Mouse (Mus musculus): ENCODE measurements around the gene Tmem229b. TPM values are rescaled to one million over a fixed set of nuclear protein-coding genes. Genes with fewer than 3 reads are reported as not detected.

The Tmem229b gene
- polyA plus RNA-seq, 1 experiment = 1.4 TPM

GRCm38 (mm10) chr12:79002978-79003377 is 4.4 kb downstream of the Tmem229b start:
- Histone ChIP-seq H3K4me3 (ENCODE audit: low read depth, low read length) (no peak overlapping the region), H3K27me3 (ENCODE audit: control insufficient read depth, insufficient read depth, low read length, poor library complexity, severe bottlenecking) (no peaks in the 10 kb centered on the region), H3K36me3 (ENCODE audit: control insufficient read depth, insufficient read depth, low read length, poor library complexity, severe bottlenecking) (no peaks in the 10 kb centered on the region), H3K9ac (ENCODE audit: low read depth, poor library complexity, severe bottlenecking) (no peak overlapping the region), H3K27ac (ENCODE audit: insufficient read depth, low read length) (no peak overlapping the region), H3K4me1 (ENCODE audit: control insufficient read depth, insufficient read depth, low read length) (peaks cover under 1% of the 10 kb centered on the region), H3K9me3 (replicated peaks; ENCODE audit: control insufficient read depth, insufficient read depth, low read length, poor library complexity, severe bottlenecking) (no peaks in the 10 kb centered on the region)
- TF ChIP-seq EP300 (IDR thresholded peaks at IDR 0.05; ENCODE audit: insufficient read depth, low read depth, low read length) = no peak
- TF ChIP-seq CTCF (IDR thresholded peaks at IDR 0.05; ENCODE audit: low read depth, low read length) = no peak
- no peak for TF ChIP-seq POLR2A (IDR thresholded peaks at IDR 0.05; ENCODE audit: insufficient read depth, low read length)

DNA sequence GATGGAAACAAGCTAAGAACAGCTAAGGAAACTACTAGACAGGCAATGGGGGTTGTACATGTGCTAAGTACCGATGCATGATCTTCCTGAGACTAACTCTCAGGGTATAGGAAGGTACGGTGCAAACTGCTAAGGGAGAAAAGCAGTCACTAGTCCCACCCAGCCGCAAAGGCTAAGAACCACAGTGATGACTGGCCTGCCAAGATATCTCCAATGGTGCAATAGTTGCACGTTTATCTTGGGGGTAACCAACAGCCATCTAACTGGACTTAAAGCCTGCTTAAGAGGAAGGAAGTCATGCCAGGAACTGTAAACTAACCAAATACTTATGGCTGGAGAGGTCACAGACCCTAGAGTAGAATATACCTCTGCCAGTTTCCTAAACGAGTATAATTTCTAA is 5.0 kb downstream of the Tmem229b start:
- Histone ChIP-seq H3K4me1 (ENCODE audit: control insufficient read depth, insufficient read depth, low read length) (peaks cover 5% of the 10 kb centered on the region), H3K9ac (ENCODE audit: low read depth, poor library complexity, severe bottlenecking) (no peak overlapping the region), H3K27me3 (ENCODE audit: control insufficient read depth, insufficient read depth, low read length, poor library complexity, severe bottlenecking) (no peaks in the 10 kb centered on the region), H3K4me3 (ENCODE audit: low read depth, low read length) (no peak overlapping the region), H3K36me3 (ENCODE audit: control insufficient read depth, insufficient read depth, low read length, poor library complexity, severe bottlenecking) (no peaks in the 10 kb centered on the region), H3K27ac (ENCODE audit: insufficient read depth, low read length) (no peak overlapping the region), H3K9me3 (replicated peaks; ENCODE audit: control insufficient read depth, insufficient read depth, low read length, poor library complexity, severe bottlenecking) (no peaks in the 10 kb centered on the region)
- TF ChIP-seq CTCF (IDR thresholded peaks at IDR 0.05; ENCODE audit: low read depth, low read length) (no peak), POLR2A (IDR thresholded peaks at IDR 0.05; ENCODE audit: insufficient read depth, low read length) (no peak), EP300 (IDR thresholded peaks at IDR 0.05; ENCODE audit: insufficient read depth, low read depth, low read length) (no peak)

DNA sequence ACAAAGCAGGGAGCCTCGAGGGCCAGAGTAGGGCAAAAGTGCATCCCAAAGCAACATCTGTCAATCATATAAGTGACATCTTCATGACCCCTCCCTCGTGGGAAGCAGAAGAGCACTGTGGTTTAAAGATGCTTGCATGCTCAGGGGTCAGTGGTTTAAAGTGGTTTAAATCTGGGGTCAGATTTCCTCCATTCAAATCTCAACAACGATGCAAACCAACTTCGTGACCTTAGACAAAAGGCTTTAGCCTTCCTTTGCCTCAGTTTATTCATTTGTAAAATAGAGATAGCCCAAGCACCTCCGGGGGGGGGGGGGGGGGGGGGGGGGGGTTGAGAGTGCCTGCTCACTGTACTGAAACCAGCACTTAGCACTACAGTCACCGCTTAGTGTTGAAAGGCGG is 10.7 kb downstream of the Tmem229b start:
- Histone ChIP-seq H3K27me3 (ENCODE audit: control insufficient read depth, insufficient read depth, low read length, poor library complexity, severe bottlenecking) (no peaks in the 10 kb centered on the region), H3K9me3 (replicated peaks; ENCODE audit: control insufficient read depth, insufficient read depth, low read length, poor library complexity, severe bottlenecking) (no peaks in the 10 kb centered on the region; the same call in 1 of the 2 replicates), H3K4me3 (ENCODE audit: low read depth, low read length) (no peak overlapping the region), H3K4me1 (ENCODE audit: control insufficient read depth, insufficient read depth, low read length) (peaks cover 15% of the 10 kb centered on the region), H3K9ac (ENCODE audit: low read depth, poor library complexity, severe bottlenecking) (no peak overlapping the region), H3K36me3 (ENCODE audit: control insufficient read depth, insufficient read depth, low read length, poor library complexity, severe bottlenecking) (no peaks in the 10 kb centered on the region), H3K27ac (ENCODE audit: insufficient read depth, low read length) (0 out of 2 replicates have a peak overlapping the region, but pooled peaks have one; percentile 13)
- 0 out of 2 replicates have a peak, but pooled peaks have one; percentile 44 for TF ChIP-seq EP300 (IDR thresholded peaks at IDR 0.05; ENCODE audit: insufficient read depth, low read depth, low read length)
- TF ChIP-seq CTCF (IDR thresholded peaks at IDR 0.05; ENCODE audit: low read depth, low read length) = no peak
- TF ChIP-seq POLR2A (IDR thresholded peaks at IDR 0.05; ENCODE audit: insufficient read depth, low read length) = no peak

GRCm38 (mm10) chr12:78996271-78996670 is 11.2 kb downstream of the Tmem229b start:
- TF ChIP-seq EP300 (IDR thresholded peaks at IDR 0.05; ENCODE audit: insufficient read depth, low read depth, low read length) = no peak
- TF ChIP-seq CTCF (IDR thresholded peaks at IDR 0.05; ENCODE audit: low read depth, low read length) = no peak
- Histone ChIP-seq H3K36me3 (ENCODE audit: control insufficient read depth, insufficient read depth, low read length, poor library complexity, severe bottlenecking) (no peaks in the 10 kb centered on the region), H3K9ac (ENCODE audit: low read depth, poor library complexity, severe bottlenecking) (no peak overlapping the region), H3K9me3 (replicated peaks; ENCODE audit: control insufficient read depth, insufficient read depth, low read length, poor library complexity, severe bottlenecking) (no peaks in the 10 kb centered on the region; the same call in 1 of the 2 replicates), H3K27ac (ENCODE audit: insufficient read depth, low read length) (0 out of 2 replicates have a peak overlapping the region, but pooled peaks have one; percentile 13), H3K4me1 (ENCODE audit: control insufficient read depth, insufficient read depth, low read length) (peaks cover 15% of the 10 kb centered on the region), H3K27me3 (ENCODE audit: control insufficient read depth, insufficient read depth, low read length, poor library complexity, severe bottlenecking) (no peaks in the 10 kb centered on the region), H3K4me3 (ENCODE audit: low read depth, low read length) (no peak overlapping the region)

DNA sequence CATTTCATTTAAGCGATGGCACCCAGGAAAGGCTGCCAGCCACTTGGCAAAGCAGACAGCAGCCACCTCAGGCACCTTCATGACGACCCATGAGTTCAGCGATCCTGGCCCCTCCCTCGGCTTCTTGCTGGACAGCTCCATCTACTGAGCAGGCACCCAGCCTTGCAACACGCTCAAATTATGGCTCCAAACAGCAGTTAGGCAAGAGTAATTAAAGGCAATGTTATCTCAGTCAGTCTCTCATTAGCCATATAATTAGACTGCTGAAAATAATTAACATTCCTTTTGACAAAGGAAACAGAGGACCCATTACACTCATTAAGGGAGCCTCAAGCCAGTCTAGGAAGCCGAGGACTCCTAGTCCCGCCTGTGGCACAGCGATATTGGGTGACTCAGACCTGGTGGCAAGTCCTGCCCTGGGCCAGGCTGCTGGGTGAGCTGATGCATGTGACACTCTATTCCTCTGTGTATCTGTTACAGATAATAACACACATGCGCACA is 19.8 kb downstream of the Tmem229b start:
- no peak overlapping the region for H3K27ac ChIP-seq (ENCODE audit: insufficient read depth, low read length)
- no peak overlapping the region for H3K9ac ChIP-seq (ENCODE audit: low read depth, poor library complexity, severe bottlenecking)
- H3K27me3 ChIP-seq (ENCODE audit: control insufficient read depth, insufficient read depth, low read length, poor library complexity, severe bottlenecking) = no peaks in the 10 kb centered on the region
- TF ChIP-seq POLR2A (IDR thresholded peaks at IDR 0.05; ENCODE audit: insufficient read depth, low read length) (no peak), EP300 (IDR thresholded peaks at IDR 0.05; ENCODE audit: insufficient read depth, low read depth, low read length) (no peak)
- no peaks in the 10 kb centered on the region for H3K36me3 ChIP-seq (ENCODE audit: control insufficient read depth, insufficient read depth, low read length, poor library complexity, severe bottlenecking)
- H3K9me3 ChIP-seq (replicated peaks; ENCODE audit: control insufficient read depth, insufficient read depth, low read length, poor library complexity, severe bottlenecking) = no peaks in the 10 kb centered on the region; the same call in 1 of the 2 replicates
- H3K4me3 ChIP-seq (ENCODE audit: low read depth, low read length) = no peak overlapping the region
- no peaks in the 10 kb centered on the region for H3K4me1 ChIP-seq (ENCODE audit: control insufficient read depth, insufficient read depth, low read length)

DNA sequence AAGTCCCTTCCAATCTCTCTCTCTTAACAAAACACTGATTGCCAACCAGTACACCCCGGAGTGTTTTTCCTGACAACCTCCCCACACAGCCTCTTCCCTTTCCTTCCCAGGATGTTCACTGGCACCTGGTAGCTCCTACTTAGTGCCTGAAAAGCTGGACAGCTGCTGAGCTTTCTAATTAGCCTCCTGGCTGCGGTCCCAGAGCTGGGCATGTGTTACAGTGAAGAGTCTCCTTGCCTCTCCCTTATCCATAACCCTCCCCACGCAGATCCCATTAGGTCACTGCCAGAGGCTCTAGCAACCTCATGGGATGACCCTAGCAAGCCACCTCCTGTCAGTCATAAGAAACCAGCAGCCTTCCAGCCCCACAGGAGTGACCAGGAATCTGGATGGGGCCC is 23.4 kb downstream of the Tmem229b start:
- no peaks in the 10 kb centered on the region for H3K36me3 ChIP-seq (ENCODE audit: control insufficient read depth, insufficient read depth, low read length, poor library complexity, severe bottlenecking)
- TF ChIP-seq POLR2A (IDR thresholded peaks at IDR 0.05; ENCODE audit: insufficient read depth, low read length) = no peak
- TF ChIP-seq CTCF (IDR thresholded peaks at IDR 0.05; ENCODE audit: low read depth, low read length) = no peak
- TF ChIP-seq EP300 (IDR thresholded peaks at IDR 0.05; ENCODE audit: insufficient read depth, low read depth, low read length) = no peak
- H3K4me1 ChIP-seq (ENCODE audit: control insufficient read depth, insufficient read depth, low read length) = no peaks in the 10 kb centered on the region
- H3K9me3 ChIP-seq (replicated peaks; ENCODE audit: control insufficient read depth, insufficient read depth, low read length, poor library complexity, severe bottlenecking) = no peaks in the 10 kb centered on the region
- no peak overlapping the region for H3K4me3 ChIP-seq (ENCODE audit: low read depth, low read length)
- H3K27ac ChIP-seq (ENCODE audit: insufficient read depth, low read length) = no peak overlapping the region
- no peaks in the 10 kb centered on the region for H3K27me3 ChIP-seq (ENCODE audit: control insufficient read depth, insufficient read depth, low read length, poor library complexity, severe bottlenecking)
- H3K9ac ChIP-seq (ENCODE audit: low read depth, poor library complexity, severe bottlenecking) = no peak overlapping the region

Measured in ES-Bruce4 (cell line).